Mouse (Mus musculus) neural tube, embryonic 11.5 days (tissue): ENCODE results near the gene Gm20498. TPM values are rescaled to one million over a fixed set of nuclear protein-coding genes. Genes with fewer than 3 reads are reported as not detected.
"Not testable (repeated sequence)": the region's sequence is repeated elsewhere in the genome, so short reads cannot be mapped to it uniquely, and the experiment has no call there.

Experiments
- ATAC-seq: fragments of 200-750 bp; cut with Nextera tagmentation; 2 replicates; pipeline ENCODE4 v1.8.0; 2017; ENCODE audit warnings: moderate number of reproducible peaks, mild to moderate bottlenecking, moderate TSS enrichment, moderate library complexity; ENCODE audit not compliant: insufficient read depth, low FRiP score, low TSS enrichment
- DNase-seq: peaks from one replicate; pipeline ENCODE4 v3.0.0-alpha.2; 2015; ENCODE audit warnings: low spot score
- H3K27ac ChIP-seq: fragments of 300-500 bp; sonication (generic); 2 replicates; pipeline ENCODE4 v1.5.1; 2014; ENCODE audit warnings: low read depth, mild to moderate bottlenecking, low read length
- H3K27me3 ChIP-seq: fragments of 300-500 bp; sonication (generic); 2 replicates; pipeline ENCODE4 v1.6.1; 2014; ENCODE audit warnings: mild to moderate bottlenecking, low read length, mixed read lengths; ENCODE audit not compliant: control insufficient read depth, insufficient read depth
- H3K36me3 ChIP-seq: fragments of 300-500 bp; sonication (generic); 2 replicates; pipeline ENCODE4 v1.6.1; 2014; ENCODE audit warnings: mild to moderate bottlenecking, low read length, moderate library complexity, mixed read lengths; ENCODE audit not compliant: control insufficient read depth, insufficient read depth
- H3K4me1 ChIP-seq: fragments of 300-500 bp; sonication (generic); 2 replicates; pipeline ENCODE4 v1.6.1; 2014; ENCODE audit warnings: low read length, mixed read lengths; ENCODE audit not compliant: control insufficient read depth, insufficient read depth
- H3K4me2 ChIP-seq: fragments of 300-500 bp; sonication (generic); 2 replicates; pipeline ENCODE4 v1.6.1; 2014; ENCODE audit warnings: low read depth, mild to moderate bottlenecking, moderate library complexity
- H3K4me3 ChIP-seq: fragments of 300-500 bp; sonication (generic); 2 replicates; pipeline ENCODE4 v1.5.1; 2014; ENCODE audit warnings: low read depth, low read length
- H3K9ac ChIP-seq: fragments of 300-500 bp; sonication (generic); 2 replicates; pipeline ENCODE4 v1.6.1; 2014; ENCODE audit warnings: mild to moderate bottlenecking, low read length
- H3K9me3 ChIP-seq: fragments of 300-500 bp; sonication (generic); 2 replicates; pipeline ENCODE4 v1.6.1; 2016; ENCODE audit warnings: low read length; ENCODE audit not compliant: control insufficient read depth
- WGBS: fragments of 180-500 bp; shearing (Covaris S2); extraction: QIAGEN DNeasy Blood & Tissue Kit; methylation state at CpG from one replicate; pipeline ENCODE4 v1.1.7; 2014; 5-methylcytosine and 5-hydroxymethylcytosine counted together
- polyA plus RNA-seq: library from polyadenylated mRNA; unstranded; fragments of >200 nt; fragmentation: Nextera tagmentation; extraction: Ambion mirVana; gene quantifications from 2 replicates; pipeline ENCODE4 v1.2.1, GENCODE M21; 2014

Gene Gm20498
- polyA plus RNA-seq, 1 experiment from 2014 or later: 37.2 TPM

DNA sequence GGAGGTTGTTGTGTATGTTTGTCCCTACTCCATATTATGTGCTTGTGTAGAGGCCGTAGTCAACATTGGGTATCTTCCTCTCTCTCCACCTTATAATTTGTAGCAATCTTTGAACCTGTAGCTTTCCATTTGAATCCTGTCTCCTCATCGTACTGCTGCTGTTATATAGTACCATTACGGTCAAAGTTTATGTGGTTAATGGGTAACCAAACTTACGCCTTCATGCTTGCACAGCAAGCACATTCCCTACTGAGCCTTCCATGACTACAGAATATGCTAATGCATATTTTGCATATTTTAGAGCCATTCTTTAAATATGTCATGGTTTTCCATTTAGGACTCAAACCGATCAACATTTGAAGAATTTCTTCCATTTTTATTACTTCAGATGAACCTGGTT is 42.2 kb downstream of the Gm20498 start:
- H3K27ac ChIP-seq: no peak overlapping the region
- no peak for DNase-seq
- H3K4me1 ChIP-seq: no peaks in the 10 kb centered on the region
- no peaks in the 10 kb centered on the region for H3K9me3 ChIP-seq
- H3K4me2 ChIP-seq: no peak overlapping the region
- no peaks in the 10 kb centered on the region for H3K27me3 ChIP-seq
- no peak for ATAC-seq
- H3K4me3 ChIP-seq: no peak overlapping the region
- 93% methylated on average over 5 of the region's 5 CpGs for WGBS
- H3K36me3 ChIP-seq: no peaks in the 10 kb centered on the region
- H3K9ac ChIP-seq: no peak overlapping the region

DNA sequence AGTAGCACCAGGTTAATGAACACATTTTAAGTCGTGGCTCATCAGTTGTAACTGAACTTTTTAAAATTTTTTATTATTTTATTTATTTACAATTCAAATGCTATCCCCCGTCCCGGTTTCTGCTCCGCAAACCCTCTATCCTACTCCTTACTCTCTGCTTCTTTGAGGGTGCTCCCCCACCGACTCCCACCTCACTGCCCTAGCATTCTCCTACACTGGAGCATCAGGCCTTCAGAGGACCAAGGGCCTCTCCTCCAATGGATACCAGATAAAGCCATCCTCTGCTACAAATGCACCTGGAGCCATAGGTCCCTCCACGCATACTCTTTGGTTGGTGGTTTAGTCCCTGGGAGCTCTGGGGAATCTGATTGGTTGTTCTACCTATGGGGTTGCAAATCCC is 47.4 kb downstream of the Gm20498 start:
- Histone ChIP-seq H3K27ac (0 out of 2 replicates have a peak overlapping the region, but pooled peaks have one; percentile 80), H3K4me1 (no peaks in the 10 kb centered on the region), H3K4me2 (peak overlapping the region; percentile 56), H3K36me3 (no peaks in the 10 kb centered on the region), H3K4me3 (peak overlapping the region; percentile 76), H3K9ac (peak overlapping the region; percentile 73), H3K9me3 (no peaks in the 10 kb centered on the region), H3K27me3 (no peaks in the 10 kb centered on the region)
- peak; percentile 38 for ATAC-seq
- DNase-seq: peak; percentile 12
- WGBS: 47% methylated on average over 6 of the region's 6 CpGs

DNA sequence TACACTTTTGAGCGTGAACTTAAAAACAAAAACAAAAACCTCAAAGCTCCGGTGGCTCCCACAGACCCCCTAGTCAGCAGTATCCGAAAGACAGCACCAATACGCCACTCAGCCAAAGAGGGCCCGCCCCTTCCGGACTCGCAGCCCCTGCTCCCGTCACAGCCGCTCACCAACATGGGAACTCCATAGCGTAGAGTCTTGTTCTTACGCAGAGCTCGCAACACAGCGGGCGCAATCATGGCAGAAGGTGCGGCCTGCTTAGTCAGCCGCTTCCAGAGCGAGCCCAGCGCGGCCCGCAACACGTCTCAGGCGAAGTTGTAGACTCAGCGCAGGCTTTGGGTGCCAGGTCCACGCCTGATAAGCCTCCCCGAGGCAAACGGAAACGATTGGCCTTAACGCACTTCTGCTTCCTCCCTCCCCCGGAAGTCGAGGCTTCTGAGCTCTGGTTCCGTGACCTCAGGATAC is 47.9 kb downstream of the Gm20498 start, which contains the start of gene Cox16:
Cox16 (minus strand) TSS at position 401 of the 465 bp plus-strand sequence.
- under 1% methylated on average over 31 of the region's 31 CpGs for WGBS
- Histone ChIP-seq H3K36me3 (no peaks in the 10 kb centered on the region), H3K9ac (peak within 1 kb of the TSS; percentile 73), H3K9me3 (no peaks in the 10 kb centered on the region), H3K27me3 (no peaks in the 10 kb centered on the region), H3K4me1 (no peaks in the 10 kb centered on the region), H3K4me3 (peak within 1 kb of the TSS; percentile 76), H3K27ac (peak within 1 kb of the TSS; percentile 80), H3K4me2 (peak within 1 kb of the TSS; percentile 56)
- DNase-seq: peak; percentile 90
- peak; percentile 95 for ATAC-seq

DNA sequence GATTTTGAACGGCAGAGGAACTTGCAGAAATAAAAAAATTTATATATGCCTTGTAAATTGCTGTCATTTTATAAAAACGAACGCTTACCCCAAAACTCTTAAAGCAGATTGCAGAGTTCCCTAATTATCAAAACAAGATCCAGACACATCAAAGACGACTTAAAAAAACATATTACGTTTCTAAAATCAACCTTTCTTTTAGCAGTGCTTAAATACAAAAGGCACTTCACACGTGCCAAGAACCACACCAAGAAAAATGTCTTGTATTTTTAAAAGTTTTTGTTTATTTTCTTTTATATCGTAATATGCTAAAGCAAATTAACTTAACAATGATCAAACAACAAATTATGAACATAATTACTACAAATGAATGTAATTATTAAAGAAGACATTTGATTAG is 48.5 kb downstream of the Gm20498 start:
- Histone ChIP-seq H3K4me2 (peak overlapping the region; percentile 56), H3K9me3 (no peaks in the 10 kb centered on the region), H3K4me1 (no peaks in the 10 kb centered on the region), H3K4me3 (peak overlapping the region; percentile 76), H3K9ac (peak overlapping the region; percentile 73), H3K27me3 (no peaks in the 10 kb centered on the region), H3K27ac (peak overlapping the region; percentile 80; the same call in 1 of the 2 replicates), H3K36me3 (no peaks in the 10 kb centered on the region)
- DNase-seq (no peak), ATAC-seq (no peak)
- 5% methylated on average over 7 of the region's 7 CpGs for WGBS

DNA sequence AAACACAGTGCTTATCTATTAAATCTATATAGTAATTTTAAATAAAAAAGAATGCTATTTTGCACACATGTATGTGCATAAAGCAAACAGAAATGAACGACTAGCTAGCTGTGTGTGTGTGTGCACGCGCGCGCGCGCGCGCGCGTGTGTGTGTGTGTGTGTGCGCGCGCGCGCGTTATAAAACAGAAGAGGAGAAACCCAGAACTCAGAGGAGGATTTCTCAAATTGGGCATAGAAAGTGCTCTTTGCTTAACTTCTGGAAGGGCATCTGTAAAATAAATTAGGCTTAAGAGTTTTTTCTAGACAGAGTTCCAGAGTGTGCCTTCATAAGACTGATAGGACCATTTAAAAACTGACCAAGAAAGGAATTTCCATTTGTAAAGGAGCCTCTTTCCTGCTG is 49.0 kb downstream of the Gm20498 start:
- Histone ChIP-seq H3K27me3 (no peaks in the 10 kb centered on the region), H3K9ac (no peak overlapping the region), H3K27ac (no peak overlapping the region), H3K4me3 (peak overlapping the region; percentile 76), H3K9me3 (no peaks in the 10 kb centered on the region), H3K4me1 (no peaks in the 10 kb centered on the region), H3K4me2 (peak overlapping the region; percentile 56), H3K36me3 (no peaks in the 10 kb centered on the region)
- 25% methylated on average over 17 of the region's 17 CpGs for WGBS
- no peak for ATAC-seq
- DNase-seq: peak; percentile 77

DNA sequence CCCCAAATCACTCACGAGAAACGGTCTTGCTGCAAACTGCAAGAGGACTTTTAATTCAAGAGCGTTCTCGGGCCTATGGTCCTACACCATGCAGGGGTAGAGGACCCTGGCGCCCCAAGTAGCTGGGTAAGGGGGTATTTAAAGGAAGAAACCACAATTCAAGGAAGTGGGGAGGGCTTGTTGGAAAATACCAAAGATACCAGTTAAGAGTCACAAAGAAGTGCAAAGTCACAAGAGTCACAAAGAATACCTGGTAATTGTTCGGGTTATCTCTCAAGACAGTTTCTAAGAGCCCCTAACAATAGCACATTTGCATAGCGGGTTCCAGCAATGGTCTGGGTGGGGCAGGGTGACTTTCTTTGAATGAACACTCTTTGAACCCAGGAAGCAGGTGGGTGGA is 73.7 kb downstream of the Gm20498 start:
- H3K36me3 ChIP-seq, H3K9me3 ChIP-seq, DNase-seq, H3K4me3 ChIP-seq, H3K9ac ChIP-seq, H3K27ac ChIP-seq, ATAC-seq, H3K4me1 ChIP-seq, H3K27me3 ChIP-seq, H3K4me2 ChIP-seq: not testable (repeated sequence)
- 94% methylated on average over 7 of the region's 7 CpGs for WGBS

DNA sequence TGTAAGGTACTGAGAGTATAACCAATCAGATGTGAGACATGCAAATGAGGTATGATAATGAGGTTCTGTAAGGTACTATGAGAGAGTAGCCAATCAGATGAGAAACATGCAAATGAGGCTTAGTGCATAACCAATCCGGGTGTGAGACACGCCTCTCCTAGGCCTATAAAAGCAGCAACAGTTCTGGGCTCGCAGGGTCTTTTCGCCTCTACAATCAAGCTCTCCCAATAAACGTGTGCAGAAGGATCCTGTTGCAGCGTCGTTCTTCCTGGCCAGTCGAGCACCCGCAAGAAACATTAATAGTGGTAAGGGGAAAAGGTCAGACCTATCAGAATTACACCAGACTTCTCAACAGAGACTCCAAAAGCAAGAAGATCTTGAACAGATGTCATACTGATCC is 93.7 kb downstream of the Gm20498 start:
- not testable (repeated sequence) for H3K9ac ChIP-seq, H3K4me3 ChIP-seq, H3K4me2 ChIP-seq, H3K4me1 ChIP-seq, H3K27me3 ChIP-seq, H3K36me3 ChIP-seq, DNase-seq, H3K9me3 ChIP-seq, ATAC-seq, H3K27ac ChIP-seq
- 94% methylated on average over 9 of the region's 9 CpGs for WGBS

DNA sequence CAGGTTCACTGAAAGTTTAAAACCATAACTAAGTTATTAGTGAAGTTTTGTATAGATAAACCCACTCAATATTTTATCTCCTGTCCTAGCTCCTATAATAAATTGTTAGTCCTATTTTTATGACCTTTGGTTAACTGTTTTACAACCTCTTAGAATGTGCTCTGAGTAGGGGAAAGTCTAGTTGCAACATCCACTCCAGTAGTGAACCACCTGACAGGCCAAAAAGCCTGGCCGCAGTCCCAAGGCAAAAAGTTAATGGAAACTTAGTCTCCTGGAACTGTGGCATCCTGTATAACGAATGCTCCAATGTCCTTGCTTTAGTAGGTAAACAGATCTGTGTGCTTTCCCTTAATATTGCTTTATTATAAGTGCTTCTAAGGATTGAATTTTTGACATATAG is 97.9 kb downstream of the Gm20498 start:
- whole genome bisulfite sequencing: 95% methylated on average over 2 of the region's 2 CpGs
- H3K27me3 ChIP-seq, H3K4me2 ChIP-seq, H3K36me3 ChIP-seq, H3K4me3 ChIP-seq, DNase-seq, H3K9ac ChIP-seq, H3K4me1 ChIP-seq, ATAC-seq, H3K9me3 ChIP-seq, H3K27ac ChIP-seq: not testable (repeated sequence)

DNA sequence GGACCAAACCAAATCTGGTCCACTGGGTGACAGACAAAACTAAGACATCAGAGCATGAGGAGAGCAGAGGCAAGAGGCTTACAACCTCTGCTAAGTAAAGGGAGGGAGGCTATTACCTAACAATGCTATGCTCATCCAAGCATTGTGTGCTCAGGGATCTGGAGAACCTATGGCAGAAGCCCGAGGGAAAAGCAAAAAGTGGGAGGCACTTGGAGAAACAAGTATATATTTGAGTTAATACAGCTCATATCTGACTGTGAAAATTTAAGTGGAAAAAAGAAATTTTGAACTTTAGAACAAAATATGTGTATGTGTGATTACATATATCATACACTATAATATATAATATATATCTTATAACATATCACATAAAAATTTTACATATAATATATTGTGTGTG is 110.9 kb downstream of the Gm20498 start, which contains the start of gene Adam4:
Adam4 (minus strand) TSS at position 101 of the 400 bp plus-strand sequence.
- Histone ChIP-seq H3K4me3 (no peak within 1 kb of the TSS), H3K4me2 (no peak within 1 kb of the TSS), H3K4me1 (no peaks in the 10 kb centered on the region), H3K36me3 (no peaks in the 10 kb centered on the region), H3K9ac (no peak within 1 kb of the TSS), H3K27ac (no peak within 1 kb of the TSS), H3K27me3 (no peaks in the 10 kb centered on the region), H3K9me3 (no peaks in the 10 kb centered on the region)
- ATAC-seq: no peak
- no peak for DNase-seq
- 89% methylated on average over 1 of the region's 1 CpGs for WGBS
